Mouse (Mus musculus) heart, embryonic 14.5 days (tissue): ENCODE measurements around the gene Gjc1. TPM values are rescaled to one million over a fixed set of nuclear protein-coding genes. Genes with fewer than 3 reads are reported as not detected.

Source experiments
- ATAC-seq: fragments of 200-750 bp; cut with Nextera tagmentation; 2 replicates; pipeline ENCODE4 v1.8.0; 2017; ENCODE audit warnings: low read depth, moderate TSS enrichment; ENCODE audit not compliant: insufficient number of reproducible peaks, insufficient read depth, low FRiP score
- H3K27ac ChIP-seq, 2 experiments: fragments of 200-500 bp in 1 of 2; fragments of 300-500 bp in 1 of 2; sonication (generic) in 1 of 2; replicated peaks in 1 of 2; 2 replicates each; pipeline ENCODE4 v1.5.1; 2012 to 2014; ENCODE audit warnings: low read depth in 2 of 2, low read length in 2 of 2, control low read depth in 1 of 2, mild to moderate bottlenecking in 1 of 2, mixed read lengths in 1 of 2; ENCODE audit not compliant: control insufficient read depth in 1 of 2, insufficient read depth in 1 of 2
- H3K27me3 ChIP-seq: fragments of 300-500 bp; sonication (generic); 2 replicates; pipeline ENCODE4 v1.6.1; 2014; ENCODE audit warnings: mild to moderate bottlenecking, low read length, control low read depth; ENCODE audit not compliant: control insufficient read depth, insufficient read depth
- H3K36me3 ChIP-seq: fragments of 300-500 bp; sonication (generic); 2 replicates; pipeline ENCODE4 v1.6.1; 2014; ENCODE audit warnings: mild to moderate bottlenecking, control low read depth, low read length, mixed read lengths; ENCODE audit not compliant: control insufficient read depth, insufficient read depth
- H3K4me1 ChIP-seq, 2 experiments: fragments of 200-500 bp in 1 of 2; fragments of 300-500 bp in 1 of 2; sonication (generic) in 1 of 2; 2 replicates each; pipeline ENCODE4 v1.6.1; 2012 to 2014; ENCODE audit warnings: low read length in 2 of 2, control low read depth in 1 of 2, mixed read lengths in 1 of 2; ENCODE audit not compliant: control insufficient read depth in 2 of 2, insufficient read depth in 2 of 2
- H3K4me2 ChIP-seq: fragments of 300-500 bp; sonication (generic); 2 replicates; pipeline ENCODE4 v1.6.1; 2014; ENCODE audit warnings: mild to moderate bottlenecking, low read length
- H3K4me3 ChIP-seq, 2 experiments: fragments of 200-500 bp in 1 of 2; fragments of 300-500 bp in 1 of 2; sonication (generic) in 1 of 2; 2 replicates each; pipeline ENCODE4 v1.5.1; 2012 to 2014; ENCODE audit warnings: low read length in 2 of 2, mild to moderate bottlenecking in 2 of 2, control low read depth in 1 of 2, low read depth in 1 of 2, moderate library complexity in 1 of 2; ENCODE audit not compliant: control insufficient read depth in 1 of 2, insufficient read depth in 1 of 2
- H3K9ac ChIP-seq: fragments of 300-500 bp; sonication (generic); 2 replicates; pipeline ENCODE4 v1.6.1; 2014; ENCODE audit warnings: mild to moderate bottlenecking, low read length
- H3K9me3 ChIP-seq: fragments of 300-500 bp; sonication (generic); 2 replicates; pipeline ENCODE4 v1.6.1; 2016; ENCODE audit warnings: low read length, control low read depth; ENCODE audit not compliant: control insufficient read depth
- WGBS: fragments of 180-500 bp; shearing (Covaris S2); extraction: QIAGEN DNeasy Blood & Tissue Kit; methylation state at CpG from one replicate; pipeline ENCODE4 v1.1.7; 2014; 5-methylcytosine and 5-hydroxymethylcytosine counted together
- polyA plus RNA-seq: library from polyadenylated mRNA; unstranded; fragments of >200 nt; fragmentation: Nextera tagmentation; extraction: Ambion mirVana; gene quantifications from 2 replicates; pipeline ENCODE4 v1.2.1, GENCODE M21; 2014

The Gjc1 gene
- polyA plus RNA-seq, 1 experiment from 2014 or later: 53.8 TPM

- no peaks in the 10 kb centered on the region for H3K9me3 ChIP-seq
- peak overlapping the region; percentile 7; the same call in 1 of the 2 replicates for H3K9ac ChIP-seq
- peak overlapping the region; percentile 37; the same call in 1 of the 2 replicates for H3K4me2 ChIP-seq
- peaks cover 15 to 24% of the 10 kb centered on the region in 2 experiments for H3K4me1 ChIP-seq
- no peaks in the 10 kb centered on the region; the same call in 1 of the 2 replicates for H3K27me3 ChIP-seq
- peak overlapping the region; percentile 59 to 61; a peak in 3 of 4 replicates for H3K27ac ChIP-seq
- H3K4me3 ChIP-seq: no peak overlapping the region
- WGBS: 28% methylated on average over 15 of the region's 15 CpGs
- H3K36me3 ChIP-seq: no peaks in the 10 kb centered on the region
- ATAC-seq: no peak
These were observed 48.7 kb downstream of the Gjc1 start for GRCm38 (mm10) chr11:102770662-102771435.

- H3K36me3 ChIP-seq: no peaks in the 10 kb centered on the region
- H3K27ac ChIP-seq: peak overlapping the region; percentile 59 to 61
- no peaks in the 10 kb centered on the region for H3K9me3 ChIP-seq
- no peaks in the 10 kb centered on the region; the same call in 1 of the 2 replicates for H3K27me3 ChIP-seq
- H3K9ac ChIP-seq: 0 out of 2 replicates have a peak overlapping the region, but pooled peaks have one; percentile 7
- peak overlapping the region; percentile 37; the same call in 1 of the 2 replicates for H3K4me2 ChIP-seq
- ATAC-seq: no peak
- H3K4me3 ChIP-seq: no peak overlapping the region
- WGBS: 70% methylated on average over 12 of the region's 12 CpGs
- peaks cover 15 to 23% of the 10 kb centered on the region in 2 experiments for H3K4me1 ChIP-seq
These were observed 49.4 kb downstream of the Gjc1 start for GRCm38 (mm10) chr11:102769993-102770661.

- ATAC-seq: no peak
These were observed 50.4 kb downstream of the Gjc1 start for GRCm38 (mm10) chr11:102769141-102769540.

GRCm38 (mm10) chr11:102767055-102767670 lies 52.3 kb downstream of the Gjc1 start:
- no peak overlapping the region for H3K4me2 ChIP-seq
- no peaks in the 10 kb centered on the region for H3K36me3 ChIP-seq
- no peak for ATAC-seq
- H3K27me3 ChIP-seq: peaks cover 6% of the 10 kb centered on the region
- no peak overlapping the region for H3K4me3 ChIP-seq
- no peak overlapping the region for H3K9ac ChIP-seq
- peaks cover 14 to 25% of the 10 kb centered on the region in 2 experiments for H3K4me1 ChIP-seq
- H3K27ac ChIP-seq: no peak overlapping the region
- WGBS: 70% methylated on average over 6 of the region's 6 CpGs
- no peaks in the 10 kb centered on the region for H3K9me3 ChIP-seq

More at GRCm38 (mm10) chr11:102769141-102769540, 50.4 kb downstream of the Gjc1 start:
- Histone ChIP-seq H3K27me3 (no peaks in the 10 kb centered on the region; the same call in 1 of the 2 replicates), H3K9ac (no peak overlapping the region), H3K27ac (no peak overlapping the region), H3K4me2 (no peak overlapping the region), H3K4me1 (peaks cover 14 to 20% of the 10 kb centered on the region in 2 experiments), H3K9me3 (no peaks in the 10 kb centered on the region), H3K4me3 (no peak overlapping the region), H3K36me3 (no peaks in the 10 kb centered on the region)
- WGBS: 86% methylated on average over 6 of the region's 6 CpGs

GRCm38 (mm10) chr11:102765416-102765815 lies 54.1 kb downstream of the Gjc1 start:
- peaks cover 20 to 29% of the 10 kb centered on the region in 2 experiments for H3K4me1 ChIP-seq

GRCm38 (mm10) chr11:102763009-102763767 lies 56.3 kb downstream of the Gjc1 start:
- Histone ChIP-seq H3K9me3 (no peaks in the 10 kb centered on the region), H3K4me2 (no peak overlapping the region), H3K36me3 (no peaks in the 10 kb centered on the region), H3K4me1 (peaks cover 27 to 32% of the 10 kb centered on the region in 2 experiments), H3K27me3 (peaks cover 6% of the 10 kb centered on the region; the same call in 1 of the 2 replicates), H3K4me3 (no peak overlapping the region), H3K27ac (no peak overlapping the region), H3K9ac (no peak overlapping the region)
- ATAC-seq: no peak
- 71% methylated on average over 11 of the region's 11 CpGs for WGBS

More at GRCm38 (mm10) chr11:102765416-102765815, 54.1 kb downstream of the Gjc1 start:
- no peak overlapping the region for H3K4me2 ChIP-seq
- H3K9me3 ChIP-seq: no peaks in the 10 kb centered on the region
- no peak overlapping the region for H3K9ac ChIP-seq
- ATAC-seq: no peak
- no peaks in the 10 kb centered on the region for H3K36me3 ChIP-seq
- H3K27me3 ChIP-seq: peaks cover 6% of the 10 kb centered on the region; the same call in 1 of the 2 replicates
- H3K27ac ChIP-seq: no peak overlapping the region
- no peak overlapping the region for H3K4me3 ChIP-seq
- 66% methylated on average over 5 of the region's 5 CpGs for WGBS
